Mouse (Mus musculus) megakaryocyte, embryonic 14.5 days (primary cell): Measurements from ENCODE around the gene Slc8b1.

Source experiments
- FLI1 ChIP-seq: IDR thresholded peaks from 2 replicates; pipeline ENCODE4 v1.6.1; 2012; ENCODE audit warnings: low read length, inconsistent platforms, mixed read lengths
- GATA1 ChIP-seq: IDR thresholded peaks from 3 replicates; pipeline ENCODE4 v1.6.1; 2012; ENCODE audit warnings: mixed read lengths, low read length, inconsistent platforms, borderline replicate concordance

GRCm38 (mm10) chr5:120570289-120570897 is 59.4 kb downstream of the Slc8b1 start:
- no peak for TF ChIP-seq GATA1
- no peak for TF ChIP-seq FLI1
